19 mouse cellular contexts compared by ENCODE assay signal in genomic region chr13:51093430-51093829, GRCm38 (mm10).
"Had no signal": no experiment of that assay in that cellular context is flagged by ENCODE, and none has a peak within 500 bp of the region (broad histone marks: within the 10 kb centered on the region; RNA-seq: fewer than 3 reads in every experiment).

No protein-coding gene starts in this region.

- H3K27me3 ChIP-seq: midbrain, embryonic 12.5 days; neural tube, embryonic 13.5 days; neural tube, embryonic 15.5 days; stomach, embryonic 15.5 days had no signal

- DNase-seq: lung, embryonic 14.5 days; lung, postnatal 10 days; lung, postnatal 4 days; midbrain, embryonic 14.5 days; retina, postnatal 1 day; right cerebral cortex, adult 18-20 months; right cerebral cortex, postnatal 25 days; right cerebral cortex, postnatal 4 days; thymus, adult 2 months; thymus, postnatal 25 days; thymus, postnatal 4 days had no signal

- H3K4me3 ChIP-seq: midbrain, embryonic 10.5 days; midbrain, embryonic 12.5 days; myocyte; neural tube, embryonic 13.5 days; neural tube, embryonic 15.5 days; stomach, embryonic 15.5 days had no signal

- H3K9me3 ChIP-seq: midbrain, embryonic 10.5 days; midbrain, embryonic 12.5 days; neural tube, embryonic 13.5 days; neural tube, embryonic 15.5 days; stomach, embryonic 15.5 days had no signal

- H3K4me1 ChIP-seq: midbrain, embryonic 10.5 days; midbrain, embryonic 12.5 days had no signal

- ATAC-seq: midbrain, embryonic 16.5 days had no signal

- H3K9ac ChIP-seq: lung, embryonic 14.5 days; midbrain, embryonic 12.5 days; neural tube, embryonic 13.5 days; neural tube, embryonic 15.5 days; stomach, embryonic 15.5 days had no signal

- H3K27ac ChIP-seq: midbrain, embryonic 10.5 days; midbrain, embryonic 12.5 days; neural tube, embryonic 13.5 days; neural tube, embryonic 15.5 days; stomach, embryonic 15.5 days; stomach, postnatal 0 days had no signal

- H3K36me3 ChIP-seq: midbrain, embryonic 10.5 days; midbrain, embryonic 12.5 days; neural tube, embryonic 13.5 days; neural tube, embryonic 15.5 days; stomach, embryonic 15.5 days had no signal
